Mouse (Mus musculus) MEL (cell line): ENCODE results near the gene Tcirg1. TPM values are rescaled to one million over a fixed set of nuclear protein-coding genes. Genes with fewer than 3 reads are reported as not detected.

ENCODE experiments used
- DNase-seq: peaks from one replicate; pipeline ENCODE4 v3.0.0; 2011; ENCODE audit warnings: low read depth, low spot score
- H3K27ac ChIP-seq: 2 replicates; pipeline ENCODE4 v1.5.1; 2012; ENCODE audit warnings: low read depth, mild to moderate bottlenecking, control low read depth, low read length, moderate library complexity; ENCODE audit not compliant: control insufficient read depth
- H3K27me3 ChIP-seq, 2 experiments: fragments of 150-350 bp in 1 of 2; sonication (generic) in 1 of 2; 2 replicates each; pipeline ENCODE4 v1.6.1; 2012; ENCODE audit warnings: low read length in 2 of 2, mild to moderate bottlenecking in 2 of 2, improper control_type of control experiment in 1 of 2, moderate library complexity in 1 of 2; ENCODE audit not compliant: insufficient read depth in 2 of 2, control insufficient read depth in 1 of 2
- H3K36me3 ChIP-seq, 2 experiments: 2 replicates each; pipeline ENCODE4 v1.6.1; 2012 to 2014; ENCODE audit warnings: low read length in 2 of 2, improper control_type of control experiment in 1 of 2, inconsistent platforms in 1 of 2, mild to moderate bottlenecking in 1 of 2; ENCODE audit not compliant: insufficient read depth in 2 of 2, control insufficient read depth in 1 of 2
- H3K4me1 ChIP-seq, 2 experiments: fragments of 150-350 bp in 1 of 2; sonication (generic) in 1 of 2; 2 replicates each; pipeline ENCODE4 v1.6.1; 2012; ENCODE audit warnings: low read length in 2 of 2, improper control_type of control experiment in 1 of 2, mild to moderate bottlenecking in 1 of 2; ENCODE audit not compliant: insufficient read depth in 2 of 2, control insufficient read depth in 1 of 2
- H3K4me3 ChIP-seq, 2 experiments: fragments of 150-350 bp in 1 of 2; sonication (generic) in 1 of 2; 2 replicates each; pipeline ENCODE4 v1.5.1; 2012; ENCODE audit warnings: low read depth in 2 of 2, low read length in 2 of 2, mild to moderate bottlenecking in 2 of 2, moderate library complexity in 2 of 2, control low read depth in 1 of 2, improper control_type of control experiment in 1 of 2; ENCODE audit not compliant: control insufficient read depth in 1 of 2, insufficient read depth in 1 of 2
- H3K79me2 ChIP-seq: 2 replicates; pipeline ENCODE4 v1.6.1; 2012; ENCODE audit warnings: mild to moderate bottlenecking, low read length, moderate library complexity; ENCODE audit not compliant: control insufficient read depth, poor library complexity, insufficient read depth
- H3K9ac ChIP-seq: 2 replicates; pipeline ENCODE4 v1.6.1; 2012; ENCODE audit warnings: low read depth, mild to moderate bottlenecking, control low read depth, low read length, moderate library complexity; ENCODE audit not compliant: control insufficient read depth, poor library complexity, severe bottlenecking
- H3K9me3 ChIP-seq: fragments of 150-350 bp; sonication (generic); replicated peaks from 2 replicates; pipeline ENCODE4 v1.6.1; 2012; ENCODE audit warnings: mild to moderate bottlenecking, low read length, improper control_type of control experiment, moderate library complexity; ENCODE audit not compliant: insufficient read depth
- CHD1 ChIP-seq: IDR thresholded peaks from 2 replicates; pipeline ENCODE4 v1.6.1; 2012; ENCODE audit warnings: low read depth, mild to moderate bottlenecking, inconsistent platforms, low read length, improper control_type of control experiment
- CHD2 ChIP-seq: IDR thresholded peaks from 2 replicates; pipeline ENCODE4 v1.6.1; 2011; ENCODE audit warnings: low read length, improper control_type of control experiment
- CTCF ChIP-seq, 3 experiments: IDR thresholded peaks in 2 of 3; conservative IDR thresholded peaks in 1 of 3; 2 replicates each; pipeline ENCODE4 v1.5.1; 2011 to 2012; ENCODE audit warnings: low read length in 3 of 3, low read depth in 2 of 3, mild to moderate bottlenecking in 2 of 3, improper control_type of control experiment in 1 of 3, inconsistent platforms in 1 of 3, mixed read lengths in 1 of 3, moderate library complexity in 1 of 3; ENCODE audit not compliant: control insufficient read depth in 1 of 3, insufficient read depth in 1 of 3, poor library complexity in 1 of 3, severe bottlenecking in 1 of 3
- E2F4 ChIP-seq: IDR thresholded peaks from 2 replicates; pipeline ENCODE4 v1.6.1; 2011; ENCODE audit warnings: low read depth, low read length, improper control_type of control experiment, borderline replicate concordance
- ELF1 ChIP-seq: IDR thresholded peaks from 2 replicates; pipeline ENCODE4 v1.6.1; 2014; ENCODE audit warnings: low read depth, mild to moderate bottlenecking, inconsistent platforms, low read length, improper control_type of control experiment, moderate library complexity
- EP300 ChIP-seq, 2 experiments: IDR thresholded peaks; 2 replicates each; pipeline ENCODE4 v1.6.1; 2011; ENCODE audit warnings: improper control_type of control experiment in 2 of 2, low read length in 2 of 2, low read depth in 1 of 2, mild to moderate bottlenecking in 1 of 2
- ETS1 ChIP-seq: IDR thresholded peaks from 2 replicates; pipeline ENCODE4 v1.6.1; 2012; ENCODE audit warnings: low read depth, mild to moderate bottlenecking, inconsistent platforms, low read length, improper control_type of control experiment, moderate library complexity
- JUND ChIP-seq: IDR thresholded peaks from 2 replicates; pipeline ENCODE4 v1.6.1; 2011; ENCODE audit warnings: low read depth, mild to moderate bottlenecking, improper control_type of control experiment, low read length
- KAT2A ChIP-seq: conservative IDR thresholded peaks from 2 replicates; pipeline ENCODE4 v1.6.1; 2012; ENCODE audit warnings: low read depth, low read length, improper control_type of control experiment, inconsistent platforms
- MAZ ChIP-seq: IDR thresholded peaks from 2 replicates; pipeline ENCODE4 v1.6.1; 2012; ENCODE audit warnings: low read depth, mild to moderate bottlenecking, inconsistent platforms, low read length, improper control_type of control experiment
- MYB ChIP-seq: IDR thresholded peaks from 2 replicates; pipeline ENCODE4 v1.6.1; 2011; ENCODE audit warnings: mild to moderate bottlenecking, low read depth, low read length, improper control_type of control experiment
- NELFE ChIP-seq: IDR thresholded peaks from 2 replicates; pipeline ENCODE4 v1.6.1; 2011; ENCODE audit warnings: low read depth, low read length, improper control_type of control experiment
- NRF1 ChIP-seq: IDR thresholded peaks from 2 replicates; pipeline ENCODE4 v1.6.1; 2014; ENCODE audit warnings: low read depth, mild to moderate bottlenecking, inconsistent platforms, low read length, improper control_type of control experiment, moderate library complexity; ENCODE audit not compliant: poor library complexity, insufficient read depth, severe bottlenecking
- POLR2A ChIP-seq, 2 experiments: IDR thresholded peaks; 2 replicates each; pipeline ENCODE4 v1.6.1; 2011 to 2012; ENCODE audit warnings: low read length in 2 of 2, mild to moderate bottlenecking in 2 of 2, control low read depth in 1 of 2, improper control_type of control experiment in 1 of 2, low read depth in 1 of 2, moderate library complexity in 1 of 2; ENCODE audit not compliant: control insufficient read depth in 1 of 2, insufficient read depth in 1 of 2, poor library complexity in 1 of 2
- POLR2AphosphoS2 ChIP-seq: IDR thresholded peaks from 2 replicates; pipeline ENCODE4 v1.6.1; 2011; ENCODE audit warnings: low read length, improper control_type of control experiment
- POLR2AphosphoS5 ChIP-seq: IDR thresholded peaks from 2 replicates; pipeline ENCODE4 v1.6.1; 2012; ENCODE audit warnings: low read depth, borderline replicate concordance, mild to moderate bottlenecking, inconsistent platforms, low read length, moderate library complexity, mixed read lengths
- RAD21 ChIP-seq: IDR thresholded peaks from 2 replicates; pipeline ENCODE4 v1.6.1; 2011; ENCODE audit warnings: mild to moderate bottlenecking, low read depth, low read length, improper control_type of control experiment
- RCOR1 ChIP-seq: IDR thresholded peaks from 2 replicates; pipeline ENCODE4 v1.6.1; 2012; ENCODE audit warnings: low read depth, mild to moderate bottlenecking, inconsistent platforms, low read length, improper control_type of control experiment
- SIN3A ChIP-seq: IDR thresholded peaks from 2 replicates; pipeline ENCODE4 v1.6.1; 2012; ENCODE audit warnings: low read length, improper control_type of control experiment, inconsistent platforms
- TAL1 ChIP-seq: IDR thresholded peaks from 2 replicates; pipeline ENCODE4 v1.6.1; 2012; ENCODE audit warnings: mild to moderate bottlenecking, inconsistent platforms, low read length, moderate library complexity, mixed read lengths
- TBP ChIP-seq: IDR thresholded peaks from 2 replicates; pipeline ENCODE4 v1.8.0; 2011; ENCODE audit warnings: low read depth, low read length, improper control_type of control experiment
- TCF12 ChIP-seq: IDR thresholded peaks from 2 replicates; pipeline ENCODE4 v1.6.1; 2014; ENCODE audit warnings: low read depth, mild to moderate bottlenecking, inconsistent platforms, low read length, improper control_type of control experiment, moderate library complexity
- USF1 ChIP-seq: IDR thresholded peaks from 2 replicates; pipeline ENCODE4 v1.6.1; 2014; ENCODE audit warnings: low read depth, mild to moderate bottlenecking, inconsistent platforms, low read length, improper control_type of control experiment, moderate library complexity
- ZC3H11A ChIP-seq: IDR thresholded peaks from 2 replicates; pipeline ENCODE4 v1.6.1; 2012; ENCODE audit warnings: low read depth, mild to moderate bottlenecking, inconsistent platforms, low read length, improper control_type of control experiment
- ZKSCAN1 ChIP-seq: IDR thresholded peaks from 2 replicates; pipeline ENCODE4 v1.6.1; 2012; ENCODE audit warnings: low read depth, mild to moderate bottlenecking, inconsistent platforms, low read length, improper control_type of control experiment, moderate library complexity
- ZMIZ1 ChIP-seq: IDR thresholded peaks from 2 replicates; pipeline ENCODE4 v1.6.1; 2012; ENCODE audit warnings: low read depth, mild to moderate bottlenecking, inconsistent platforms, low read length, improper control_type of control experiment, moderate library complexity
- ZNF384 ChIP-seq: IDR thresholded peaks from 2 replicates; pipeline ENCODE4 v1.6.1; 2012; ENCODE audit warnings: low read depth, mild to moderate bottlenecking, inconsistent platforms, low read length, improper control_type of control experiment
- polyA plus RNA-seq, 2 experiments: library from polyadenylated mRNA; stranded (reverse) in 1 of 2; unstranded in 1 of 2; fragments of >175 nt in 1 of 2; fragments of >200 nt in 1 of 2; gene quantifications; 2 replicates each; pipeline versions ENCODE4 v1.2.1 to v1.2.4; 2012; ENCODE audit warnings: low replicate concordance in 2 of 2, low read depth in 1 of 2; ENCODE audit not compliant: insufficient read length in 2 of 2, insufficient read depth in 1 of 2, missing spikeins in 1 of 2
- total RNA-seq: library from RNA; depleted of rRNA; stranded (reverse); fragments of 300-350 nt; gene quantifications from 2 replicates; pipeline ENCODE4 v1.2.3, GENCODE M21; 2012

Gene Tcirg1
- total and polyA plus RNA-seq, 3 experiments = 21.4 to 32.6 TPM; not detected in 1

DNA sequence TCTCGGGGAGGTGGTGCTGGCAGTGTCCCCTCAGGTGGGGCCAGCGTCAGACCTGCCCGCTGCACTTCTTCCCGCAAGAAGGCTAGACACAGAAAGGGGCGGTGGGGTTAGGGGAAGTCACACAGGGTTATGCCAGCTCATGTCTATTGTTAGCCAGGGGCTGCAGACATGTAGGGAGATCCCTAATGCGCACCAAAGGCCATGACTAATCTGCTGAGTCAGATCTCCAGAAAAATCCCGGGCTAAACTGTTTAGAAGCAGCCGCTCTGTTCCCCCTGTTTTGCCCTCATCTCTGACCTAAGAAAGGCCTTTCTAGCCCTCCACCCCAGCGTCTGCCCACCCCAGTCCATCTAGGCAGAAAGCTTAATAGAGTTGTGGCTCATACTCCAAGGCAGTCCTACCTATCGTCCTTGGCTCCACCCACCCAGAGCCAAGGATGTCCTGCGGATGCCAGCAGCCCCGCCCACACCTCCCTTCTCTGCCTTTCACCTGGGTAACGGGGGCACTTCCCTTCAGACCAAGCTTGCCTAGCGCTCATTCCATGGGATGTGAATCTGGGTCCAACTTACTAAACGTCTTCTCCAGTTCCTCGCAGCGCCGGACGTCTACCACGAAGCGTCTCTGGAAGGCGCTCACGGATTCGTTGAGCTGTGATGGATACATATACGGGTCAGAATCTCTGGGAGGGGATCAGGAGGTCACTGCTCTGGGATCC is 3.1 kb downstream of the Tcirg1 start:
- H3K36me3 ChIP-seq = peaks cover 0 to 12% of the 10 kb centered on the region in 2 experiments; a peak in 2 of 4 replicates
- no peak for DNase-seq
- peaks cover 0 to 22% of the 10 kb centered on the region in 2 experiments; a peak in 2 of 4 replicates for H3K4me1 ChIP-seq
- H3K9me3 ChIP-seq = no peaks in the 10 kb centered on the region
- H3K9ac ChIP-seq = no peak overlapping the region
- no peak overlapping the region for H3K4me3 ChIP-seq
- no peak overlapping the region for H3K27ac ChIP-seq
- H3K27me3 ChIP-seq = no peaks in the 10 kb centered on the region
- H3K79me2 ChIP-seq = peaks cover 2% of the 10 kb centered on the region; the same call in 1 of the 2 replicates
- TF ChIP-seq NRF1 = no peak
- no peak for TF ChIP-seq ZNF384
- no peak for TF ChIP-seq TCF12
- no peak for TF ChIP-seq TBP
- no peak for TF ChIP-seq SIN3A
- TF ChIP-seq NELFE = no peak
- no peak for TF ChIP-seq ELF1
- TF ChIP-seq KAT2A = no peak
- no peak for TF ChIP-seq ZKSCAN1
- TF ChIP-seq CTCF (IDR thresholded peaks at IDR 0.05 in 2 of 3, conservative IDR thresholded peaks at IDR 0.05 in 1 of 3; ENCODE audit: control insufficient read depth in 1 of 3, insufficient read depth in 1 of 3, low read depth in 2 of 3, low read length in 3 of 3, poor library complexity in 1 of 3, severe bottlenecking in 1 of 3) = no peak
- no peak for TF ChIP-seq USF1
- no peak for TF ChIP-seq MAZ
- no peak for TF ChIP-seq ETS1
- no peak for TF ChIP-seq CHD2
- no peak for TF ChIP-seq ZMIZ1
- no peak for TF ChIP-seq E2F4
- no peak for TF ChIP-seq MYB
- TF ChIP-seq POLR2AphosphoS5 = no peak
- no peak for TF ChIP-seq RAD21
- no peak for TF ChIP-seq POLR2AphosphoS2

DNA sequence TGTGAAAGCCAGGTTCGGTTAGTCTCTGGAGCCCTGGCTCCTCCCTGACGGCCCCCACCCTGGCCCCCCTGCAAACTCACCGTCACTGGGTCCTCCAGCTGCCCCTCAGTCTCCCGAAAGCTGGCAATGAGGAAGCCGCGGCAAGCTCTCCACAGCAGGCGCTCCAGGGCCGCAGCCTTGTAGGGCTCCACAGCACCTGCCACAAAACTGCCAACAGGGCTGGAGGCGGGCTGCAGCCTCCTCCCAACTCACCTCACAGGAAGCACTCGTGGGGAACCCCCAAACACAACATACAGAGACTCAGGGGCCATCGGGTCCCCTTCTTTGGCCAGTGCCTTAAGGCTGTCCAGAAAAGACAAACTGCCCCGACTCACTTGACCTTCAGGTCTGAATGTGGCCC is 4.0 kb downstream of the Tcirg1 start:
- H3K27me3 ChIP-seq = no peaks in the 10 kb centered on the region
- TF ChIP-seq EP300 (IDR thresholded peaks at IDR 0.05; ENCODE audit: low read depth in 1 of 2, low read length in 2 of 2) = no peak
- no peak for TF ChIP-seq POLR2AphosphoS2
- TF ChIP-seq POLR2A (IDR thresholded peaks at IDR 0.05; ENCODE audit: control insufficient read depth in 1 of 2, insufficient read depth in 1 of 2, low read depth in 1 of 2, low read length in 2 of 2, poor library complexity in 1 of 2) = no peak
- no peak for TF ChIP-seq RCOR1
- TF ChIP-seq TAL1 = no peak
- TF ChIP-seq ZC3H11A = no peak
- no peak for TF ChIP-seq CHD1
- no peak for TF ChIP-seq CTCF (IDR thresholded peaks at IDR 0.05 in 2 of 3, conservative IDR thresholded peaks at IDR 0.05 in 1 of 3; ENCODE audit: control insufficient read depth in 1 of 3, insufficient read depth in 1 of 3, low read depth in 2 of 3, low read length in 3 of 3, poor library complexity in 1 of 3, severe bottlenecking in 1 of 3)
- no peak for TF ChIP-seq JUND
- TF ChIP-seq ZKSCAN1 = no peak
- TF ChIP-seq KAT2A = no peak
- TF ChIP-seq USF1 = no peak
- no peak for TF ChIP-seq TBP
- no peak for TF ChIP-seq MAZ
- TF ChIP-seq TCF12 = no peak
- no peak for DNase-seq
- peaks cover 2% of the 10 kb centered on the region; the same call in 1 of the 2 replicates for H3K79me2 ChIP-seq
- peaks cover 0 to 12% of the 10 kb centered on the region in 2 experiments; a peak in 2 of 4 replicates for H3K36me3 ChIP-seq
- no peak overlapping the region for H3K9ac ChIP-seq
- H3K9me3 ChIP-seq = no peaks in the 10 kb centered on the region
- H3K27ac ChIP-seq = no peak overlapping the region
- peaks cover 0 to 22% of the 10 kb centered on the region in 2 experiments; a peak in 2 of 4 replicates for H3K4me1 ChIP-seq
- no peak overlapping the region for H3K4me3 ChIP-seq
